In genomic region chr12:85175926-85176845, GRCm38 (mm10) we compare ENCODE assay signal across 9 mouse cellular contexts. TPM values are rescaled to one million over a fixed set of nuclear protein-coding genes. Genes with fewer than 3 reads are reported as not detected.
DNase-seq lines count a peak whose midpoint lies in the region; ATAC-seq and TF ChIP-seq lines count a peak whose summit lies in the region.
"Had no signal": no experiment of that assay in that cellular context is flagged by ENCODE, and none has a peak within 500 bp of the region (broad histone marks: within the 10 kb centered on the region; RNA-seq: fewer than 3 reads in every experiment).

No protein-coding gene starts in this region.

- H3K4me2 ChIP-seq in lung, embryonic 14.5 days: peak overlapping the region; percentile 70
- H3K4me2 ChIP-seq in embryonic facial prominence, embryonic 13.5 days: peak overlapping the region; percentile 65
- peak overlapping the region; percentile 78 for H3K4me2 ChIP-seq in hindbrain, embryonic 16.5 days (ENCODE audit: low read length)
- H3K4me2 ChIP-seq in midbrain, embryonic 11.5 days: peak overlapping the region; percentile 8

- peak; percentile 80 for ATAC-seq in lung, embryonic 14.5 days (ENCODE audit: insufficient read depth)
- peak; percentile 53 for ATAC-seq in embryonic facial prominence, embryonic 13.5 days (ENCODE audit: insufficient number of reproducible peaks, insufficient read depth, low FRiP score, low TSS enrichment, low read depth)
- peak; percentile 84 for ATAC-seq in hindbrain, embryonic 16.5 days
- ATAC-seq in midbrain, embryonic 11.5 days (ENCODE audit: low FRiP score): peak; percentile 83

- H3K9ac ChIP-seq in lung, embryonic 14.5 days: peak overlapping the region; percentile 35
- H3K9ac ChIP-seq in embryonic facial prominence, embryonic 13.5 days: peak overlapping the region; percentile 63
- peak overlapping the region; percentile 63 for H3K9ac ChIP-seq in hindbrain, embryonic 16.5 days (ENCODE audit: low read depth, low read length)
- H3K9ac ChIP-seq in midbrain, embryonic 11.5 days (ENCODE audit: low read length): peak overlapping the region; percentile 6; the same call in 1 of the 2 replicates

- no peaks in the 10 kb centered on the region for H3K9me3 ChIP-seq in lung, embryonic 14.5 days (ENCODE audit: low read depth, low read length)
- H3K9me3 ChIP-seq in embryonic facial prominence, embryonic 13.5 days: no peaks in the 10 kb centered on the region
- H3K9me3 ChIP-seq in hindbrain, embryonic 16.5 days (ENCODE audit: control insufficient read depth, low read length): no peaks in the 10 kb centered on the region
- no peaks in the 10 kb centered on the region for H3K9me3 ChIP-seq in midbrain, embryonic 11.5 days (ENCODE audit: control insufficient read depth, low read length)

- 9% methylated on average over 11 of the region's 11 CpGs for WGBS in lung, embryonic 14.5 days
- WGBS in embryonic facial prominence, embryonic 13.5 days: 10% methylated on average over 11 of the region's 11 CpGs
- 13% methylated on average over 11 of the region's 11 CpGs for WGBS in hindbrain, embryonic 16.5 days
- 6% methylated on average over 11 of the region's 11 CpGs for WGBS in midbrain, embryonic 11.5 days

- peak overlapping the region; percentile 39 for H3K4me3 ChIP-seq in lung, embryonic 14.5 days (ENCODE audit: low read depth, low read length)
- peak overlapping the region; percentile 41 for H3K4me3 ChIP-seq in embryonic facial prominence, embryonic 13.5 days
- peak overlapping the region; percentile 40 for H3K4me3 ChIP-seq in hindbrain, embryonic 16.5 days (ENCODE audit: low read length)
- 0 out of 2 replicates have a peak overlapping the region, but pooled peaks have one; percentile 1 for H3K4me3 ChIP-seq in midbrain, embryonic 11.5 days (ENCODE audit: low read depth, low read length)

- H3K27me3 ChIP-seq in lung, embryonic 14.5 days (ENCODE audit: insufficient read depth, low read length): no peaks in the 10 kb centered on the region
- H3K27me3 ChIP-seq in embryonic facial prominence, embryonic 13.5 days: peaks cover 28% of the 10 kb centered on the region
- H3K27me3 ChIP-seq in hindbrain, embryonic 16.5 days (replicated peaks; ENCODE audit: control insufficient read depth, insufficient read depth, low read length): peaks cover 7% of the 10 kb centered on the region; the same call in 1 of the 2 replicates
- H3K27me3 ChIP-seq in midbrain, embryonic 11.5 days (ENCODE audit: control insufficient read depth, insufficient read depth, low read length): peaks cover 8% of the 10 kb centered on the region; the same call in 1 of the 2 replicates

- peak overlapping the region; percentile 87 for H3K27ac ChIP-seq in lung, embryonic 14.5 days (ENCODE audit: low read depth)
- H3K27ac ChIP-seq in embryonic facial prominence, embryonic 13.5 days: peak overlapping the region; percentile 60
- H3K27ac ChIP-seq in hindbrain, embryonic 16.5 days (ENCODE audit: low read depth, low read length): peak overlapping the region; percentile 71
- no peak overlapping the region; the same call in 1 of the 2 replicates for H3K27ac ChIP-seq in midbrain, embryonic 11.5 days (ENCODE audit: low read depth, low read length)
- H3K27ac ChIP-seq: macrophage had no signal

- no peak for TF ChIP-seq CTCF in lung, embryonic 14.5 days (IDR thresholded peaks at IDR 0.05; ENCODE audit: low read depth)

- peak; percentile 91 for DNase-seq in lung, embryonic 14.5 days
- no peak for DNase-seq in lung, postnatal 25 days (ENCODE audit: low spot score)
- DNase-seq in midbrain, embryonic 11.5 days (ENCODE audit: low spot score, missing footprints): peak; percentile 92
- no peak for DNase-seq in left cerebral cortex, adult 9 months (ENCODE audit: low spot score in 2 of 2)
- no peak for DNase-seq in thymus, postnatal 14 days
- no peak for DNase-seq in gastrocnemius, postnatal 36 days

- H3K36me3 ChIP-seq in lung, embryonic 14.5 days (ENCODE audit: insufficient read depth): peaks cover 15% of the 10 kb centered on the region
- no peaks in the 10 kb centered on the region; the same call in 1 of the 2 replicates for H3K36me3 ChIP-seq in embryonic facial prominence, embryonic 13.5 days
- no peaks in the 10 kb centered on the region for H3K36me3 ChIP-seq in hindbrain, embryonic 16.5 days (ENCODE audit: control insufficient read depth, insufficient read depth, low read length)
- no peaks in the 10 kb centered on the region for H3K36me3 ChIP-seq in midbrain, embryonic 11.5 days (ENCODE audit: control insufficient read depth, insufficient read depth, low read length)

- H3K4me1 ChIP-seq in lung, embryonic 14.5 days (ENCODE audit: insufficient read depth): peaks cover 36% of the 10 kb centered on the region
- peaks cover 40% of the 10 kb centered on the region for H3K4me1 ChIP-seq in embryonic facial prominence, embryonic 13.5 days
- peaks cover 27% of the 10 kb centered on the region for H3K4me1 ChIP-seq in hindbrain, embryonic 16.5 days (ENCODE audit: control insufficient read depth, insufficient read depth, low read depth, low read length)
- H3K4me1 ChIP-seq in midbrain, embryonic 11.5 days (ENCODE audit: control insufficient read depth, insufficient read depth, low read length): peaks cover 22% of the 10 kb centered on the region

- intact Hi-C loops in gastrocnemius, postnatal 36 days (cut with DNase I): loop anchor here (5.0 kb wide), 1 partner anchor 41 kb away; the partner anchor contains the start of gene Eif2b2

RNA-seq across cellular contexts. Expression of gene Pgf, which starts 1.4 kb away (rescaled TPM):
- polyA plus RNA-seq in lung, embryonic 14.5 days (2014; fragmentation: Nextera tagmentation; extraction: Ambion mirVana): 10.9 and 14.6 TPM in 2 replicates
- 8.7 and 10.3 TPM in 2 replicates for polyA plus RNA-seq in embryonic facial prominence, embryonic 13.5 days (2015; fragmentation: Nextera tagmentation; extraction: Ambion mirVana)
- 11.7 and 13.1 TPM in 2 replicates for polyA plus RNA-seq in hindbrain, embryonic 16.5 days (2015; fragmentation: Nextera tagmentation; extraction: Ambion mirVana)
- polyA plus RNA-seq in midbrain, embryonic 11.5 days (2014; fragmentation: Nextera tagmentation; extraction: Ambion mirVana): 2.5 and 2.9 TPM in 2 replicates
- total RNA-seq in gastrocnemius, postnatal 36 days (2021): 1 to 10 TPM; 1.2 to 1.9 TPM

RNA-seq across cellular contexts. Expression of gene Rps6kl1, which starts 25.1 kb away (rescaled TPM):
- 0.91 and 1.0 TPM in 2 replicates for polyA plus RNA-seq in lung, embryonic 14.5 days (2014; fragmentation: Nextera tagmentation; extraction: Ambion mirVana)
- 0.78 and 1.1 TPM in 2 replicates for polyA plus RNA-seq in embryonic facial prominence, embryonic 13.5 days (2015; fragmentation: Nextera tagmentation; extraction: Ambion mirVana)
- 39.0 and 39.4 TPM in 2 replicates for polyA plus RNA-seq in hindbrain, embryonic 16.5 days (2015; fragmentation: Nextera tagmentation; extraction: Ambion mirVana)
- polyA plus RNA-seq in midbrain, embryonic 11.5 days (2014; fragmentation: Nextera tagmentation; extraction: Ambion mirVana): 1.9 and 2.1 TPM in 2 replicates
- 1 to 10 TPM in 1 of 2 experiments, under 1 TPM in 1; 0.64 to 1.1 TPM for total RNA-seq in gastrocnemius, postnatal 36 days (2021)
- polyA plus RNA-seq: macrophage had no signal

RNA-seq across cellular contexts. Expression of gene Eif2b2, which starts 43.1 kb away (rescaled TPM):
- polyA plus RNA-seq in lung, embryonic 14.5 days (2014; fragmentation: Nextera tagmentation; extraction: Ambion mirVana): 91.4 and 99.9 TPM in 2 replicates
- polyA plus RNA-seq in embryonic facial prominence, embryonic 13.5 days (2015; fragmentation: Nextera tagmentation; extraction: Ambion mirVana): 73.2 and 81.1 TPM in 2 replicates
- 80.1 and 82.3 TPM in 2 replicates for polyA plus RNA-seq in hindbrain, embryonic 16.5 days (2015; fragmentation: Nextera tagmentation; extraction: Ambion mirVana)
- polyA plus RNA-seq in midbrain, embryonic 11.5 days (2014; fragmentation: Nextera tagmentation; extraction: Ambion mirVana): 91.5 and 93.6 TPM in 2 replicates
- total RNA-seq in gastrocnemius, postnatal 36 days (2021): 10 to 100 TPM; 51.0 to 54.7 TPM

Comparison
In these comparisons a context has a peak if more than half of its experiments do, and no peak if none do; other contexts are left out.
1. DNase-seq: peak in lung, embryonic 14.5 days (single experiment) and midbrain, embryonic 11.5 days (single experiment); none in lung, postnatal 25 days (single experiment), left cerebral cortex, adult 9 months (0 of 2), thymus, postnatal 14 days (single experiment) and gastrocnemius, postnatal 36 days (0 of 2).
2. H3K4me2 ChIP-seq: peak in every context shown above with its lines; median percentile 78 in hindbrain, embryonic 16.5 days; 70 in lung, embryonic 14.5 days; 65 in embryonic facial prominence, embryonic 13.5 days; 8 in midbrain, embryonic 11.5 days.
3. H3K9ac ChIP-seq: peak in every context shown above with its lines; median percentile 63 in embryonic facial prominence, embryonic 13.5 days; 63 in hindbrain, embryonic 16.5 days; 35 in lung, embryonic 14.5 days; 6 in midbrain, embryonic 11.5 days.
4. RNA of gene Rps6kl1, which starts 25.1 kb away (polyA plus RNA-seq): 39.0 to 39.4 TPM in hindbrain, embryonic 16.5 days; 1.9 to 2.1 TPM in midbrain, embryonic 11.5 days, 0.78 to 1.1 TPM in embryonic facial prominence, embryonic 13.5 days and 0.91 to 1.0 TPM in lung, embryonic 14.5 days; every median in the first group is over 10 times any median in the second.
5. Peak in every context shown above with its lines, with median percentiles within 50 percentile points of each other: ATAC-seq and H3K4me3 ChIP-seq.